Mouse (Mus musculus) C2C12 (cell line): ENCODE measurements around the gene Mbnl1. TPM values are rescaled to one million over a fixed set of nuclear protein-coding genes. Genes with fewer than 3 reads are reported as not detected.

Source experiments
- H3K27me3 ChIP-seq: one replicate; pipeline ENCODE4 v1.6.1; 2011; ENCODE audit not compliant: control insufficient read depth, insufficient read depth, insufficient read length
- H3K36me3 ChIP-seq: one replicate; pipeline ENCODE4 v1.6.1; 2011; ENCODE audit not compliant: control insufficient read depth, insufficient read depth
- H3K4me3 ChIP-seq: one replicate; pipeline ENCODE4 v1.5.1; 2011; ENCODE audit warnings: mild to moderate bottlenecking, control low read depth; ENCODE audit not compliant: poor library complexity, insufficient read depth, severe bottlenecking
- H3K79me2 ChIP-seq: one replicate; pipeline ENCODE4 v1.6.1; 2011; ENCODE audit not compliant: control insufficient read depth, insufficient read depth
- H3K79me3 ChIP-seq: one replicate; pipeline ENCODE4 v1.6.1; 2011; ENCODE audit warnings: low read depth, control low read depth
- H3ac ChIP-seq: one replicate; pipeline ENCODE3; 2011; ENCODE audit warnings: low read depth; ENCODE audit not compliant: control insufficient read depth, insufficient read length
- CEBPB ChIP-seq: IDR thresholded peaks from one replicate; pipeline ENCODE4 v1.6.1; 2011; ENCODE audit warnings: low read depth, mild to moderate bottlenecking, control low read depth, moderate library complexity
- CTCF ChIP-seq: IDR thresholded peaks from one replicate; pipeline ENCODE4 v1.5.1; 2011; ENCODE audit not compliant: control insufficient read depth, insufficient read depth, insufficient read length
- FOSL1 ChIP-seq: IDR thresholded peaks from one replicate; pipeline ENCODE4 v1.8.0; 2011; ENCODE audit warnings: mild to moderate bottlenecking, low read length; ENCODE audit not compliant: poor library complexity, insufficient read depth, severe bottlenecking
- MAX ChIP-seq: IDR thresholded peaks from one replicate; pipeline ENCODE4 v1.6.1; 2011; ENCODE audit warnings: mild to moderate bottlenecking, control low read depth
- MYOD1 ChIP-seq: IDR thresholded peaks from one replicate; pipeline ENCODE4 v1.6.1; 2011; ENCODE audit warnings: low read depth; ENCODE audit not compliant: control insufficient read depth, insufficient read length
- MYOG ChIP-seq: IDR thresholded peaks from one replicate; pipeline ENCODE4 v1.6.1; 2011; ENCODE audit not compliant: control insufficient read depth, insufficient read length; ENCODE audit errors: extremely low read depth
- USF1 ChIP-seq: IDR thresholded peaks from one replicate; pipeline ENCODE4 v1.6.1; 2011; ENCODE audit warnings: low read depth, mild to moderate bottlenecking, control low read depth, moderate library complexity
- polyA plus RNA-seq: library from polyadenylated mRNA; unstranded; fragments of >200 nt; fragmentation: generic; extraction: Trizol; gene quantifications from one replicate; pipeline ENCODE4 v1.2.1, GENCODE M21; 2012; ENCODE audit warnings: missing spikeins

Gene Mbnl1
- polyA plus RNA-seq, 1 experiment, result 37.7 TPM

DNA sequence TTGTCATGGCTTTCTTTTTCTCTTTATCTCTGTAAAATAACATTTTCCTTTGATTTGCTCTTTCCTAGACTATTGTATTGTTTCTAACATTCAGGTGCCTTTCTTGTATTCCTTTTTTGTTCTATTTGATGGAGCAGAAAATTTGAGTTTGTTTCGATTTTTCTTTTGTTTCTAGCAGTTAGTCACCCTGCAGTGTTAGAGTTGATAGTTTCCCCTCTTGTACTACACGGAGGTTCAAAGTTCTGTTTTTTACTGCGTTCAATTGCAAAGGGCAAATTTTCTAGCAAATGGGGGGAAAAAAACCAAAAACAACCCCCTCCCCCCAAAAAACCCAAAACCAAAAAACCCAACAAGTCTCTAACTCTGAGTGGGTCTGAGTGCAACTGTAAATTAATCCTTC is 26.0 kb downstream of the Mbnl1 start:
- H3K79me2 ChIP-seq, result peaks cover 38% of the 10 kb centered on the region
- H3K4me3 ChIP-seq, result no peak overlapping the region
- no peaks in the 10 kb centered on the region for H3K27me3 ChIP-seq
- peaks cover 23% of the 10 kb centered on the region for H3K79me3 ChIP-seq
- no peak for TF ChIP-seq MAX
- TF ChIP-seq CEBPB, result no peak
- no peak for TF ChIP-seq FOSL1
- TF ChIP-seq MYOD1, result no peak
- TF ChIP-seq USF1, result no peak
- H3K36me3 ChIP-seq, result no peaks in the 10 kb centered on the region
- H3ac ChIP-seq, result no peak overlapping the region

DNA sequence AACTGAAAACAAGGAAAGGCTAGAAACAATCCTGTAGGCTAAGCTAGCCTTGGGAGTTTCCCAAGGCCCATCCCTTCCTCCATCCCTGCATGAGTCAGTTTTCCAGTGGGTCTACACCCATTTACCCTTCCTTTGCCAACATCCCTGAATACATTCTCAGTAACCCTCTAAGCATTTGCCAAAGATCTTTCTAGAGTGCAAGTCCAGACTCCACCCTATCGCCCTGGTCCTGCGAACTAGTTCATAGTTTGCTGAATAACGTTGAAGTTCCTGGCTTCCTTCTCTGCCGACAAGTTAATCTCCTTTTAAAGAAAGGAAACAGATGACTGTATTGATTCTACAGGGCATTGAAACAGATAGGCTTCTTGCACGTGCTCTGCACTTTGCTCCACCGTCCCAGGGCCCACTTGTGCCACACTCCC is 26.5 kb downstream of the Mbnl1 start:
- H3ac ChIP-seq, result no peak overlapping the region
- no peaks in the 10 kb centered on the region for H3K36me3 ChIP-seq
- no peaks in the 10 kb centered on the region for H3K27me3 ChIP-seq
- TF ChIP-seq MAX (no peak), MYOD1 (no peak), CEBPB (no peak), CTCF (no peak), MYOG (no peak), FOSL1 (no peak), USF1 (no peak)
- peaks cover 28% of the 10 kb centered on the region for H3K79me3 ChIP-seq
- peaks cover 43% of the 10 kb centered on the region for H3K79me2 ChIP-seq
- H3K4me3 ChIP-seq, result no peak overlapping the region

DNA sequence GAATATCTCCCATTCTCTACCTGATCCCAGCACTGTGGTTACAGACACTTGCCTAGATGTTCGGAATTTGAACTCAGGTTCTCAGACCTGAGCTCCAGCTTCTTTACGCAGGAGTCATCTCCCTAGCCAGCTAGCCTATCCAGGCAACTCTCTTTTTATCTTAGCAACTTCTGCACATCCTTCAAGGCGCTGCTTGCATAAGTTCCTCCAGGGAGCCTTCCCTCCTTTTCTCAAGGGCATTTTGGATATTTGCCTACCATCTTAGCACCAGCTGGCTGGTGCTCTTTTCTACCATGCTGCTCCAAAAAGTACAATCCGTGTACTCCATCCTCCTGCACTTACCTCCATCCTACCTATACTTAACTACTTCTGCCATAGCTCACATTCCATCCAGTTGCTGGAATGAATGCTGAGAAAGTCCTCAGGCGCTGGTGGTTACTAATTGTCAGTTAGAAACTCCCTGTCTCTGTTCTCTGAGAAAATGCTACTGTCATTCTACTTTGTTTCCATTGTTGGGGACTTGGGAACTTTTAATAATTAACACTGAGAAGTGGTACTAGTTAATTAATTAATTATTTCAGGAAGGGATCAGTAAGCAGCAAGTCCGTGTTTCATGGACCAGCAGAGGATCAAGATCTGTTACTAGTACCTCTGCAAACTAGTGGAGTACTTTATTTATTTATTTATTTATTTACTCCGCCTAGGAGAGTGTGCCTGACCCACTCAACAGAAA is 27.3 kb downstream of the Mbnl1 start:
- no peak for TF ChIP-seq USF1
- TF ChIP-seq MYOG, result no peak
- TF ChIP-seq CTCF, result no peak
- TF ChIP-seq MAX, result no peak
- TF ChIP-seq FOSL1, result no peak
- no peak for TF ChIP-seq CEBPB
- no peak for TF ChIP-seq MYOD1
- H3K4me3 ChIP-seq, result peak overlapping the region; percentile 64
- no peaks in the 10 kb centered on the region for H3K27me3 ChIP-seq
- H3K79me3 ChIP-seq, result peaks cover 35% of the 10 kb centered on the region
- no peak overlapping the region for H3ac ChIP-seq
- H3K36me3 ChIP-seq, result peaks cover 4% of the 10 kb centered on the region
- peaks cover 50% of the 10 kb centered on the region for H3K79me2 ChIP-seq

DNA sequence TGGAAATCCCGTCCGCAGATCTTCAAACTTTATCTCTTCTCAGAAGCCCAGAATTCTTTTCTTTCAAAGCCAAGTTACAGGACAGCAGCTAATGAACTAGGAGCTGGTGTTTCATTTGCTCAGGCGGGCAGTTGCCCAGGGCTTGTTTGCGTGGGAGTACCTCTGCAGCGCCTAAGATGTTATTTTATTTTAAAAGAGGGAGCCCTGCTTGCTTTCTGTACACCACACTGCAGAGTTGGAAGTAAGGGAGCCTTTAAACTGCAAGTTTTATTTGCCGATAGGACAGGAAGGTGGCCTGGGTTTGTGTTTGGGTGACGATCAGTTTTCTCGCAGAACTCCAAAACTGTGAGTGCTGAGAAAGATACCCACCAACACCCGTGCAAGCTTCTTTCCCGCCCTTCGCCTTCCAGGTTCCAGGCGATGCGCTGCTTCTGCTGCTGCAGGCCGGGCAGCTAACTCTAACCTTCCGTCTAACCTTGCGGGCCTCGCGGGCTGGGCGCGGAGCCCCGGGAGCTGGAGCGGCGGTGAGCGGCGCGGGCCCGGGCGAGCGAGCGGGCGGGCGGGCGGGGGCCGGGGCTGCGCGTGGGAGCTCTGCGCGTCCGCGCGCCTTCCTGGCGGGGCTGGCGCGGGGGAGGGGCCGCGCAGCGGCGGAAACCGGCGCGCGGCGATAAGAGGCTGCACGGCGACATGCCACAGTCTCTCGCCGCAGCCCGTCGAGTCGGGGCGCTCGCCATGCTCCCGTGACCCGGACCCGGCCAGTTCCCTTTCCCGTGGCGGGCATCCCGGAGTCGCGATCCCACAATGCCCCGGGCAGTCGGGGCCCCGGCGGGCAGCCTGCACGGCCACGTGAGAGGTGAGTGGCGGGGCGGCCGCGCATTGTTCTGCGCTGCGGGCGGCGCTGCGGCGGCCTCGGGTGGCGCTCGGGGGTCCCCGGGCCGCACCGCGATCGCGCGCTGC is 28.2 kb downstream of the Mbnl1 start:
- peak overlapping the region; percentile 83 for H3ac ChIP-seq
- TF ChIP-seq MAX (peak; percentile 24), MYOD1 (no peak)
- peaks cover 4% of the 10 kb centered on the region for H3K36me3 ChIP-seq
- peaks cover 45% of the 10 kb centered on the region for H3K79me3 ChIP-seq
- H3K4me3 ChIP-seq, result peak overlapping the region; percentile 64
- no peaks in the 10 kb centered on the region for H3K27me3 ChIP-seq
- peaks cover 60% of the 10 kb centered on the region for H3K79me2 ChIP-seq

DNA sequence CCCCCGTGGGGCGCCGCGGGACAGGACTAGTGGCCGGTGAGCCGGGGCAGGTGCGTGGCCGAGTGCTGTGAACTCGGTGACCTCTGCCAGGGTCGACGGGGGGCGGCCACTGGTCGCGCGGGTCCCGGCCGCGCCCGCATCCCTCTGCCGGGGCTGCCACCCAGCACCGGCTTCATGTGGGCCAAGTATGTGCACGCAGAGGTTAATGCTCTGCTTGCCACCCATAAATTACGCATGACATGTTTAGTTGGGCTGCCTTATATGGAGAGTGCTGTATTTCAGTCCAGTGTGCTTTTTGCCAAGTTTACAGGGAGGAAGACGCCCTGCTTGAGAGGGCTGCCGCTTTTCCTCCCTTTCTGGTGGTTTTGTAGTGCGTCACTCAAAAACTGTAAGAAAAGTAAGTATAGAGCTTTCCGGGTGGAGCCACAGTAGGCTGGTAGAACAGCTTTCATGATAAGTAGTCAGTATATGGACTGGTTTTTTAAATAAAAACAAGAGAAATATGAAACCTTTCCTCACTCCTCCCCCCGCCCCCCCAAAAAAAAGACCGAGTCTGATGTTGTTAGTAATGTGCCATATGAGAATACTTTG is 29.0 kb downstream of the Mbnl1 start:
- Histone ChIP-seq H3K79me2 (peaks cover 68% of the 10 kb centered on the region), H3K27me3 (no peaks in the 10 kb centered on the region), H3K79me3 (peaks cover 53% of the 10 kb centered on the region), H3ac (peak overlapping the region; percentile 83), H3K36me3 (peaks cover 12% of the 10 kb centered on the region), H3K4me3 (peak overlapping the region; percentile 64)
- TF ChIP-seq MYOD1 (no peak), FOSL1 (no peak), CEBPB (no peak), MYOG (no peak), CTCF (no peak), MAX (peak; percentile 54), USF1 (no peak)
